In genomic region chr19:5638416-5639005, GRCm38 (mm10) we compare ENCODE assay signal across 8 mouse cellular contexts. TPM values are rescaled to one million over a fixed set of nuclear protein-coding genes. Genes with fewer than 3 reads are reported as not detected.
DNase-seq lines count a peak whose midpoint lies in the region; ATAC-seq and TF ChIP-seq lines count a peak whose summit lies in the region.

No protein-coding gene starts in this region.

- no peak overlapping the region for H3K27ac ChIP-seq in kidney, postnatal 0 days
- no peak overlapping the region for H3K27ac ChIP-seq in embryonic facial prominence, embryonic 11.5 days (replicated peaks; ENCODE audit: low read depth, low read length)
- peak overlapping the region; percentile 93; the same call in 1 of the 2 replicates for H3K27ac ChIP-seq in hindbrain, postnatal 0 days
- H3K27ac ChIP-seq in midbrain, postnatal 0 days (ENCODE audit: low read depth, low read length) = no peak overlapping the region

- no peaks in the 10 kb centered on the region for H3K9me3 ChIP-seq in kidney, postnatal 0 days (replicated peaks; ENCODE audit: low read length)
- no peaks in the 10 kb centered on the region for H3K9me3 ChIP-seq in embryonic facial prominence, embryonic 11.5 days (replicated peaks; ENCODE audit: control insufficient read depth, low read length)
- H3K9me3 ChIP-seq in hindbrain, postnatal 0 days (ENCODE audit: low read length) = no peaks in the 10 kb centered on the region
- no peaks in the 10 kb centered on the region for H3K9me3 ChIP-seq in midbrain, postnatal 0 days (ENCODE audit: low read length)

- peaks cover 4% of the 10 kb centered on the region for H3K4me1 ChIP-seq in kidney, postnatal 0 days (replicated peaks; ENCODE audit: insufficient read depth, low read length)
- H3K4me1 ChIP-seq in embryonic facial prominence, embryonic 11.5 days (ENCODE audit: control insufficient read depth, insufficient read depth, low read length) = peaks cover 6% of the 10 kb centered on the region
- peaks cover 18% of the 10 kb centered on the region for H3K4me1 ChIP-seq in hindbrain, postnatal 0 days (ENCODE audit: insufficient read depth, low read length)
- peaks cover 9% of the 10 kb centered on the region for H3K4me1 ChIP-seq in midbrain, postnatal 0 days (ENCODE audit: insufficient read depth, low read length)

- WGBS in kidney, postnatal 0 days = 87% methylated on average over 18 of the region's 18 CpGs
- 88% methylated on average over 18 of the region's 18 CpGs for WGBS in embryonic facial prominence, embryonic 11.5 days
- 91% methylated on average over 18 of the region's 18 CpGs for WGBS in hindbrain, postnatal 0 days
- 92% methylated on average over 18 of the region's 18 CpGs for WGBS in midbrain, postnatal 0 days

- peaks cover 32% of the 10 kb centered on the region for H3K36me3 ChIP-seq in kidney, postnatal 0 days (ENCODE audit: insufficient read depth, low read length)
- H3K36me3 ChIP-seq in embryonic facial prominence, embryonic 11.5 days (replicated peaks; ENCODE audit: control insufficient read depth, insufficient read depth, low read depth, low read length) = peaks cover 7% of the 10 kb centered on the region
- H3K36me3 ChIP-seq in hindbrain, postnatal 0 days (ENCODE audit: insufficient read depth, low read length) = peaks cover 40% of the 10 kb centered on the region
- H3K36me3 ChIP-seq in midbrain, postnatal 0 days (ENCODE audit: insufficient read depth, low read length) = peaks cover 43% of the 10 kb centered on the region

- no peak for TF ChIP-seq CTCF in kidney, postnatal 0 days (IDR thresholded peaks at IDR 0.05; ENCODE audit: low read depth)
- no peak for TF ChIP-seq CTCF in hindbrain, postnatal 0 days (IDR thresholded peaks at IDR 0.05; ENCODE audit: low read depth)
- no peak for TF ChIP-seq CTCF in midbrain, postnatal 0 days (IDR thresholded peaks at IDR 0.05)

- H3K9ac ChIP-seq in kidney, postnatal 0 days (ENCODE audit: low read depth, low read length) = peak overlapping the region; percentile 90
- H3K9ac ChIP-seq in embryonic facial prominence, embryonic 11.5 days (replicated peaks; ENCODE audit: low read length) = peak overlapping the region; percentile 91
- H3K9ac ChIP-seq in hindbrain, postnatal 0 days (replicated peaks; ENCODE audit: low read length) = peak overlapping the region; percentile 88
- H3K9ac ChIP-seq in midbrain, postnatal 0 days (replicated peaks; ENCODE audit: low read length, poor library complexity, severe bottlenecking) = peak overlapping the region; percentile 96

- H3K27me3 ChIP-seq in kidney, postnatal 0 days (ENCODE audit: insufficient read depth, low read length) = no peaks in the 10 kb centered on the region
- H3K27me3 ChIP-seq in embryonic facial prominence, embryonic 11.5 days (ENCODE audit: control insufficient read depth, insufficient read depth, low read length) = no peaks in the 10 kb centered on the region
- H3K27me3 ChIP-seq in hindbrain, postnatal 0 days (ENCODE audit: insufficient read depth, low read length) = no peaks in the 10 kb centered on the region
- no peaks in the 10 kb centered on the region for H3K27me3 ChIP-seq in midbrain, postnatal 0 days (ENCODE audit: insufficient read depth, low read length)

- ATAC-seq in kidney, postnatal 0 days (replicated peaks; ENCODE audit: low FRiP score, low read depth) = no peak
- ATAC-seq in embryonic facial prominence, embryonic 11.5 days (replicated peaks; ENCODE audit: insufficient number of reproducible peaks, low FRiP score, low TSS enrichment, low read depth) = no peak
- no peak for ATAC-seq in hindbrain, postnatal 0 days
- no peak for ATAC-seq in midbrain, postnatal 0 days (ENCODE audit: low FRiP score)
- ATAC-seq in activated CD4-positive, CD25-positive, alpha-beta regulatory T cell, adult 4 months = no peak

- peak overlapping the region; percentile 70; the same call in 1 of the 2 replicates for H3K4me3 ChIP-seq in kidney, postnatal 0 days (replicated peaks; ENCODE audit: low read depth, low read length)
- peak overlapping the region; percentile 49 for H3K4me3 ChIP-seq in embryonic facial prominence, embryonic 11.5 days (ENCODE audit: low read depth, low read length)
- peak overlapping the region; percentile 77 for H3K4me3 ChIP-seq in hindbrain, postnatal 0 days (ENCODE audit: low read length)
- peak overlapping the region; percentile 79 for H3K4me3 ChIP-seq in midbrain, postnatal 0 days (ENCODE audit: low read depth, low read length)

- DNase-seq in kidney, postnatal 0 days (ENCODE audit: low spot score) = no peak
- DNase-seq in kidney, postnatal 36 days = no peak
- DNase-seq in embryonic facial prominence, embryonic 11.5 days (ENCODE audit: low spot score) = no peak
- DNase-seq in hindbrain, postnatal 0 days (ENCODE audit: low spot score) = no peak
- DNase-seq in midbrain, postnatal 0 days (ENCODE audit: low spot score) = no peak
- DNase-seq in retina, postnatal 1 day = no peak
- no peak for DNase-seq in cerebellum, adult 18-20 months

- peak overlapping the region; percentile 81 for H3K4me2 ChIP-seq in kidney, postnatal 0 days (ENCODE audit: low read length)
- H3K4me2 ChIP-seq in embryonic facial prominence, embryonic 11.5 days (ENCODE audit: low read depth, low read length) = peak overlapping the region; percentile 93
- peak overlapping the region; percentile 83 for H3K4me2 ChIP-seq in hindbrain, postnatal 0 days (ENCODE audit: low read depth, low read length)
- H3K4me2 ChIP-seq in midbrain, postnatal 0 days (ENCODE audit: low read depth, low read length, poor library complexity, severe bottlenecking) = peak overlapping the region; percentile 90

RNA-seq across cellular contexts. Expression of gene Rela, which starts 1.2 kb away (rescaled TPM):
- 42.6 and 45.5 TPM in 2 replicates for polyA plus RNA-seq in kidney, postnatal 0 days (2015; fragmentation: Nextera tagmentation; extraction: Ambion mirVana)
- polyA plus RNA-seq in embryonic facial prominence, embryonic 11.5 days (2014; fragmentation: Nextera tagmentation; extraction: Ambion mirVana) = 37.0 and 39.1 TPM in 2 replicates
- 40.1 and 40.8 TPM in 2 replicates for total RNA-seq in hindbrain, postnatal 0 days (2014; rRNA removed)
- polyA plus RNA-seq in hindbrain, postnatal 0 days (2015; fragmentation: Nextera tagmentation; extraction: Ambion mirVana) = 30.3 and 33.1 TPM in 2 replicates
- total RNA-seq in midbrain, postnatal 0 days (2014; rRNA removed) = 30.3 and 34.8 TPM in 2 replicates
- 30.8 and 31.8 TPM in 2 replicates for polyA plus RNA-seq in midbrain, postnatal 0 days (2015; fragmentation: Nextera tagmentation; extraction: Ambion mirVana)
- polyA plus RNA-seq in activated CD4-positive, CD25-positive, alpha-beta regulatory T cell, adult 4 months (2017; shearing (Covaris generic)) = 100 to 1,000 TPM in 1 of 2 experiments, 10 to 100 TPM in 1; 96.1 to 107 TPM

RNA-seq across cellular contexts. Expression of gene Sipa1, which starts 25.0 kb away (rescaled TPM):
- polyA plus RNA-seq in kidney, postnatal 0 days (2015; fragmentation: Nextera tagmentation; extraction: Ambion mirVana) = 22.5 and 26.2 TPM in 2 replicates
- polyA plus RNA-seq in embryonic facial prominence, embryonic 11.5 days (2014; fragmentation: Nextera tagmentation; extraction: Ambion mirVana) = 12.4 and 13.2 TPM in 2 replicates
- 25.6 and 43.2 TPM in 2 replicates for total RNA-seq in hindbrain, postnatal 0 days (2014; rRNA removed)
- polyA plus RNA-seq in hindbrain, postnatal 0 days (2015; fragmentation: Nextera tagmentation; extraction: Ambion mirVana) = 18.7 and 18.8 TPM in 2 replicates
- total RNA-seq in midbrain, postnatal 0 days (2014; rRNA removed) = 26.1 and 36.0 TPM in 2 replicates
- polyA plus RNA-seq in midbrain, postnatal 0 days (2015; fragmentation: Nextera tagmentation; extraction: Ambion mirVana) = 18.1 and 19.9 TPM in 2 replicates
- polyA plus RNA-seq in activated CD4-positive, CD25-positive, alpha-beta regulatory T cell, adult 4 months (2017; shearing (Covaris generic)) = 10 to 100 TPM; 22.3 to 22.4 TPM

RNA-seq across cellular contexts. Expression of gene Kat5, which starts 28.5 kb away (rescaled TPM):
- polyA plus RNA-seq in kidney, postnatal 0 days (2015; fragmentation: Nextera tagmentation; extraction: Ambion mirVana) = 54.0 and 56.5 TPM in 2 replicates
- polyA plus RNA-seq in embryonic facial prominence, embryonic 11.5 days (2014; fragmentation: Nextera tagmentation; extraction: Ambion mirVana) = 28.9 and 32.2 TPM in 2 replicates
- total RNA-seq in hindbrain, postnatal 0 days (2014; rRNA removed) = 95.2 and 163 TPM in 2 replicates
- 72.0 and 74.0 TPM in 2 replicates for polyA plus RNA-seq in hindbrain, postnatal 0 days (2015; fragmentation: Nextera tagmentation; extraction: Ambion mirVana)
- total RNA-seq in midbrain, postnatal 0 days (2014; rRNA removed) = 126 and 150 TPM in 2 replicates
- polyA plus RNA-seq in midbrain, postnatal 0 days (2015; fragmentation: Nextera tagmentation; extraction: Ambion mirVana) = 73.9 and 76.8 TPM in 2 replicates
- polyA plus RNA-seq in activated CD4-positive, CD25-positive, alpha-beta regulatory T cell, adult 4 months (2017; shearing (Covaris generic)) = 10 to 100 TPM; 21.9 to 37.3 TPM

RNA-seq across cellular contexts. Expression of gene Rnaseh2c, which starts 36.8 kb away (rescaled TPM):
- 107 and 128 TPM in 2 replicates for polyA plus RNA-seq in kidney, postnatal 0 days (2015; fragmentation: Nextera tagmentation; extraction: Ambion mirVana)
- 156 and 157 TPM in 2 replicates for polyA plus RNA-seq in embryonic facial prominence, embryonic 11.5 days (2014; fragmentation: Nextera tagmentation; extraction: Ambion mirVana)
- total RNA-seq in hindbrain, postnatal 0 days (2014; rRNA removed) = 33.6 and 40.4 TPM in 2 replicates
- polyA plus RNA-seq in hindbrain, postnatal 0 days (2015; fragmentation: Nextera tagmentation; extraction: Ambion mirVana) = 66.4 and 75.4 TPM in 2 replicates
- total RNA-seq in midbrain, postnatal 0 days (2014; rRNA removed) = 19.8 and 27.1 TPM in 2 replicates
- 43.1 and 50.9 TPM in 2 replicates for polyA plus RNA-seq in midbrain, postnatal 0 days (2015; fragmentation: Nextera tagmentation; extraction: Ambion mirVana)
- polyA plus RNA-seq in activated CD4-positive, CD25-positive, alpha-beta regulatory T cell, adult 4 months (2017; shearing (Covaris generic)) = 10 to 100 TPM; 65.1 to 70.2 TPM

RNA-seq across cellular contexts. Expression of gene Map3k11, which starts 50.0 kb away (rescaled TPM):
- 35.4 and 39.8 TPM in 2 replicates for polyA plus RNA-seq in kidney, postnatal 0 days (2015; fragmentation: Nextera tagmentation; extraction: Ambion mirVana)
- 13.1 and 14.6 TPM in 2 replicates for polyA plus RNA-seq in embryonic facial prominence, embryonic 11.5 days (2014; fragmentation: Nextera tagmentation; extraction: Ambion mirVana)
- 20.6 and 20.7 TPM in 2 replicates for total RNA-seq in hindbrain, postnatal 0 days (2014; rRNA removed)
- polyA plus RNA-seq in hindbrain, postnatal 0 days (2015; fragmentation: Nextera tagmentation; extraction: Ambion mirVana) = 10.0 and 10.7 TPM in 2 replicates
- 18.3 and 24.0 TPM in 2 replicates for total RNA-seq in midbrain, postnatal 0 days (2014; rRNA removed)
- polyA plus RNA-seq in midbrain, postnatal 0 days (2015; fragmentation: Nextera tagmentation; extraction: Ambion mirVana) = 9.6 and 10.6 TPM in 2 replicates
- polyA plus RNA-seq in activated CD4-positive, CD25-positive, alpha-beta regulatory T cell, adult 4 months (2017; shearing (Covaris generic)) = 1 to 10 TPM; 7.8 to 9.2 TPM
